In genomic region chr19:14772794-14773193, GRCm38 (mm10) we compare ENCODE assay signal across 25 mouse cellular contexts.
"Had no signal": no experiment of that assay in that cellular context is flagged by ENCODE, and none has a peak within 500 bp of the region (broad histone marks: within the 10 kb centered on the region; RNA-seq: fewer than 3 reads in every experiment).

No protein-coding gene starts in this region.

- DNase-seq: forebrain, postnatal 0 days; gastrocnemius, postnatal 14 days; gastrocnemius, postnatal 36 days; heart, adult 11 months; kidney, adult 11 months; kidney, adult 2 months; kidney, adult 9 months; kidney, postnatal 14 days; kidney, postnatal 4 days; liver; liver, embryonic 13.5 days; liver, postnatal 0 days had no signal

- ATAC-seq: forebrain, postnatal 0 days; hindbrain, postnatal 0 days; intestine, embryonic 16.5 days; liver, postnatal 0 days had no signal

- H3K36me3 ChIP-seq: hindbrain, embryonic 13.5 days; hindbrain, embryonic 15.5 days; kidney, embryonic 15.5 days; limb, embryonic 10.5 days; limb, embryonic 12.5 days; liver, embryonic 13.5 days; liver, embryonic 15.5 days had no signal

- H3K4me1 ChIP-seq: kidney, embryonic 15.5 days; liver, embryonic 13.5 days; liver, embryonic 15.5 days had no signal

- H3K9ac ChIP-seq: forebrain, postnatal 0 days; hindbrain, embryonic 13.5 days; hindbrain, embryonic 15.5 days; kidney, embryonic 15.5 days; limb, embryonic 12.5 days; liver, embryonic 13.5 days; liver, embryonic 15.5 days; liver, postnatal 0 days had no signal

- H3K9me3 ChIP-seq: hindbrain, embryonic 15.5 days; kidney, embryonic 15.5 days; limb, embryonic 10.5 days; liver, embryonic 13.5 days; liver, embryonic 15.5 days had no signal

- H3K4me2 ChIP-seq: heart, embryonic 11.5 days; hindbrain, embryonic 13.5 days; hindbrain, embryonic 15.5 days; kidney, embryonic 15.5 days; limb, embryonic 12.5 days; liver, embryonic 11.5 days; liver, embryonic 13.5 days; liver, embryonic 15.5 days had no signal

- H3K27me3 ChIP-seq: limb, embryonic 12.5 days; liver, embryonic 15.5 days had no signal

- H3K27ac ChIP-seq: hindbrain, embryonic 13.5 days; hindbrain, embryonic 15.5 days; hindbrain, postnatal 0 days; kidney, embryonic 15.5 days; kidney, postnatal 0 days; layer of hippocampus, adult 2 months; left cerebral cortex, adult 2 months; limb, embryonic 10.5 days; limb, embryonic 12.5 days; liver, embryonic 13.5 days; liver, embryonic 15.5 days had no signal

- H3K4me3 ChIP-seq: hindbrain, embryonic 13.5 days; hindbrain, embryonic 15.5 days; kidney, embryonic 15.5 days; layer of hippocampus, adult 2 months; left cerebral cortex, adult 2 months; limb, embryonic 10.5 days; limb, embryonic 12.5 days; liver, embryonic 13.5 days; liver, embryonic 15.5 days had no signal
